Mouse (Mus musculus): ENCODE data around the gene Cox8a.

The Cox8a gene

DNA sequence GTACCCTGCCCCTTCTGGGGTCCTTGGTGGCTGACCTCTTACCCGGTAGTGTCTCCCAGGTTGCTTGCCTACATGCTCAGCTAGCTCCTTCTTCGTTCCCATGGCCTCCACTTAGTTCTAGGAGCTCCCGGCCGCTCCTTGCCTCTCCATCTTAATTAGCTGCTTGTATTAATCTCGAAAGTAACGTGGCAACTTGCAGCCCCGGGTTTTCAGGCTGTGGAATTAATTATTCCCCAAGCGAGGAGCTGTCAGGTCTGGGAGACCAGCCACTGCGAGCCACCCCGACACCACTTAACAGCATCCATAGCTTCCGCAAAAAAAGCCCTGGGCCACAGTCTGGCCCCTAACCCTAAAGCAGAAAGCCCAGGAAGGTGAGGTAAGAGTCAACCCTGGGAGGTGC is 34.0 kb downstream of the Cox8a start:
- no peak for DNase-seq

DNA sequence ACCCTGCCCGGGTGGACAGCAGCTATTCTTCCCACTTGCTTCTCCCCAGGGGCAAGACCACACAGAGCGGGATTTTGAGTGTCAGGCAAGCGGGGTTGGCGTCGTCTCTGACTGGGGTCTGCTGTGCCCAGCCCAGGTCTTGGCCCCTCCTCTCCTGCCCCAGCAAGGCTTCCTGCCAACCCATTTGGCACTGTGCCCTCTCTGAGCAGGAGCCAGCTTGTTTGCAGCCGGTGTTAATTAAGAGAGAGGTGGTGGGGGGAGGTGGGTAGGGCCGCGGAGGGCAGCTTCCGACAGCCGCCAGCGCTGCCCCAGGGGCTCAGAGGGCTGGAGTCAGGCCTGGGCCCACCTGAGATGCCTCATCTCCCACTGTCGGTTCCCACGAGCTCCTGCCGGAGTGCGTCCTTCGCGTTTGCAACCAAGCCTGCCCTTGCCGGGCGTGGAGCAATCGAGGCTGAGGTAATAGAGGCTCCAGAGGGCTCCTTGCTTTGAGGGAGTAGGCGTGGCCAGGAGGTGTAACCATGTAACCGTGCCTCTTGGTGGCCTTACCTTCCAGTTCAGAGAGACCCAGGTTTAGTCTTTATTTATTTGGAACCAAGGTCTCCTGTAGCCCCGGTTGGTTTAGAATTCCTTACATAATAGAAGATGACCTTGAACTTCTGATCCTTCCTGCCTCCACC is 35.0 kb downstream of the Cox8a start:
- DNase-seq: peak; percentile 70

- DNase-seq: no peak
Measured at GRCm38 (mm10) chr19:7181496-7181895, 35.9 kb downstream of the Cox8a start.

DNA sequence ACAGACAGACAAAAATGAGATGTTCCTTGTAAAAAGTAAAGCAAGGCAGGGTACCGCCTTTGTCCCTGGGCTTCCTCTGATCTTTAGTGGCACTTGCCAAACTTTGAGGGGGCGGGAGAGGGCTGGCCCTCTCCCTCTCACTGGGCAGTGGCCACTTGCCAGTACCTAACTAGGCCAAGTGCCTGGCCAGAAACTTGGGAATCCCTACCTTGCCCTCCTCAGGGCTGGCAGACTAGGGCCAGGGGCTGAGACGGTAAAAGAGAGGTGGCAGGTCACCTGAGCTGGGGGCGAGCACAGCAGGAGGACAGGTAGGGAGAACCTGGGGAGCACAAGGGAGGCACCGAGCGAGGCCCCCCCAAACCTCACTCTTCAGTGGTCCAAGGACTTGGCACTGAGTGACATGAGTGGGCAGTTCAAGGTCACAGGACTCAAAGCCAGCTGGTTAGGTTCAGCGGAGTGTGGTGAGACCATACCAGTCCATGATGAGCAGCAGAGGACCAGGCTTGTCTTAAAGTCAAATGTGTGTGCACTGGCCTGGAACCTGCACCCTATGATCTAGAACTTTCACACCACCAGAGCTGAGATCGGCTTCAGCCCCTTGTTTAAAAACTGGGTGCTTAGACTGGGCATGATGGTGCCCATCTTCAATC is 36.5 kb downstream of the Cox8a start:
- DNase-seq: peak; percentile 48

GRCm38 (mm10) chr19:7178841-7179452 is 38.5 kb downstream of the Cox8a start:
- DNase-seq: no peak

- no peak for DNase-seq
Measured at GRCm38 (mm10) chr19:7177804-7178511, 39.5 kb downstream of the Cox8a start.

- no peak for DNase-seq
Measured at GRCm38 (mm10) chr19:7176041-7176696, 41.2 kb downstream of the Cox8a start.

DNA sequence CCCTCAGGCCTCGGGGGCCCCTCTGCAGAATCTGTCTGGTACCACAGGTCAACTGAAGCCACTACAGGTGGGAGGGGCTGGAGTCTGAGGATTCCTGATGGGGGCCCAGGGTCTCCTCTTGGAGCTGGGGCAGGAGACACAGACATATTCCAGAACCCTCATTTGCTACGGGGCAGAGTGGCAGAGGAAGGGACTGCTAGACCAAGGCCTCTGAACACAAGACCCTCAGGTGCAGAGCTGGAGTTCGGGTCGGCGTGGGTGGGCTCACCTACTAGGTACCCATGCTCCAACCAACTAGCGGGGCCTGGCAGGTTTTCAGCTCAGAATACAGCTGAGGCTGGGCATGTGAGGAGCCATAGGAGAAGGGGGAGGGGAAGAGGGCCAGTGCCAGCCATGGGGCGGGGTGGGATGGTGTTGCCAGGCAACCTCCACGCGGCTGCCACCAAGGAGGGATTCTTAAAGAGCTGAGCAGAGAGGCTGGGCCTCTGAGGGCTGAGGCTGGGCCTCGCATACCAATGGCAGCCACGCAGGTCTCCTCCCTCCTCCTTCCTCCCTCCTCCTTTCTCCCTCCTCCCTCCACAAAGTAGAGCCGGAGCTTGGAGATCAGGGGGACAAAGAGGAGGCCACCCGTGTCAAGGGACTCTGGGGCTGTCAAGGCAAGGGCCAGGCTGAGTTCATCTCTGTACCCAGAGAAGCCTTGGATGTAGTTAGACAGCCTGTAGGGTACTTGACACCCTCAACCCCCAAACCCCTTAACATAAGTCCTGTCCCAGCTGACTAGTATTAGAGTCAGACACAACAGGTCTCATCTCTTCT is 45.2 kb downstream of the Cox8a start:
- peak; percentile 57 for DNase-seq

DNA sequence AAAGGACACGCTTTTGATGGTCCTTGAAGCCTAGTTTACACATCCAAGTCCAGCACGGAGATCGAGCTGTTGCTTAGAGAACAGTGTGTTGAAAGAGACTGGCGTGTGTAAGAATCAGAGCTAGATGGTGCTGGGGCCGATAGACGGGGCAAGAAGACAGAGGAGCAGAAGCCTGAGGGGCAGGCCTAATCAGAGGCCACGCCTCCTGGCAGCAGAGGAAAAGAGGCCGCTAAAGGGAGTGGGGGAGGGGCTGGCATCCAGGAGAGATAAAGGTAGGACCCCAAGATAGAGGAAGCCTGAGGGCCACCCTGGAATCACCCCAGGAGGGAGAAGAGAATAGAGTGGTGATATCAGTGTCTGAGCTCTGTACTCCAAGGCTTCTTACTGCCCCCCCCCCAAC is 46.0 kb downstream of the Cox8a start:
- peak; percentile 3 for DNase-seq

- DNase-seq: no peak
Measured at GRCm38 (mm10) chr19:7170916-7171315, 46.5 kb downstream of the Cox8a start.

- DNase-seq: no peak
Measured at GRCm38 (mm10) chr19:7168423-7168822, 49.0 kb downstream of the Cox8a start.

- DNase-seq: no peak
Measured at GRCm38 (mm10) chr19:7166767-7167166, 50.6 kb downstream of the Cox8a start.

GRCm38 (mm10) chr19:7166200-7166711 is 51.2 kb downstream of the Cox8a start:
- DNase-seq: no peak

DNA sequence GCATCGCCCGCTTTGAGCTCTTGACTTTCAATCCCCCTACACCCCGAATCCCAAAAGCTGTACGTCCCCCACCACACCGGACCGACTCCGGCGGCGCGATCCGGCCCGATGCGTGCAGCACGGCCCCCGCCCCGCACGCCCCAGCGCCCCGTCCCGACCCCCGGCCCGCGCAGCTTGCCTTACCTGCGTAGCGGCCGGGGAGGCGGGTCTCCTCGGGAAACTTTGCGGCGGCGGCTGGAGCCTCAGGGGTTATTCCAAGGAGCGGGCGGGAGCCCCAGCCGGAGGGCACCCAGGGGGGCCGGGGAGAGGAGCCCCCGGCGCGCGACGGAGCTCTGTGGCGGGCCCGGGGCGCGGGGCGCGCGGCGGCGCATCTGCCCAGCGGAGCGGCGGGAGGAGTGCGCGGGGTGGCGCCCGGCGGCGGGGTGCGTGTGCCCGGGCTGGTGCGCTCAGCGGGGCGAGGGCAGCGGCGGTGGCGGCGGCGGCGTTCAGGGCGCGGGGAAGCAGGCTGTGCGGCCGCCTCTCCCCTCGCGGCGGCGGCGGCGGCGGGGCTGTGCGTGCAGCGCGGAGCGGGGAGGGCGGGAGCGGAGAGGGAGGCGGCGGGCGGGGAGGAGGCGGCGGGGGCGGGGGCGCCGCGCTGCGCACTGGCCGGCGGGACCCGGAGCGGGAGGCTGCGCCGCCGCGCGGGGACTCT is 51.8 kb downstream of the Cox8a start:
- no peak for DNase-seq

All from lung, postnatal 36 days (tissue).